Mouse (Mus musculus): ENCODE data around the gene Cln3. TPM values are rescaled to one million over a fixed set of nuclear protein-coding genes. Genes with fewer than 3 reads are reported as not detected.

Gene Cln3
- total and polyA plus RNA-seq, 3 experiments: 19.1 to 47.2 (median 20.7) TPM

- peak; percentile 65 for TF ChIP-seq MAZ (IDR thresholded peaks at IDR 0.05; ENCODE audit: low read depth, low read length)
- TF ChIP-seq CHD1 (IDR thresholded peaks at IDR 0.05; ENCODE audit: low read depth, low read length): no peak
- TF ChIP-seq JUN (IDR thresholded peaks at IDR 0.05; ENCODE audit: insufficient read depth, low read depth, low read length): no peak
- TF ChIP-seq SIN3A (IDR thresholded peaks at IDR 0.05; ENCODE audit: low read length): no peak
- 0 out of 2 replicates have a peak, but pooled peaks have one; percentile 5 for TF ChIP-seq MEF2A (IDR thresholded peaks at IDR 0.05; ENCODE audit: borderline replicate concordance, low read depth, low read length)
- peak; percentile 39; the same call in 1 of the 2 replicates for TF ChIP-seq TCF12 (IDR thresholded peaks at IDR 0.05; ENCODE audit: low read depth, low read length)
- peak; percentile 53 for TF ChIP-seq NELFE (IDR thresholded peaks at IDR 0.05; ENCODE audit: low read depth, low read length)
- no peak for TF ChIP-seq ZKSCAN1 (IDR thresholded peaks at IDR 0.05; ENCODE audit: borderline replicate concordance, low read depth, low read length)
- no peak for TF ChIP-seq RCOR1 (conservative IDR thresholded peaks at IDR 0.05; ENCODE audit: low read depth, low read length)
- no peak for TF ChIP-seq ZNF384 (IDR thresholded peaks at IDR 0.05; ENCODE audit: low read depth, low read length)
- no peak for TF ChIP-seq MAFK (IDR thresholded peaks at IDR 0.05; ENCODE audit: insufficient replicate concordance, low read length)
- peak; percentile 78 for TF ChIP-seq TBP (conservative IDR thresholded peaks at IDR 0.05; ENCODE audit: low read depth, low read length)
- 0 out of 2 replicates have a peak, but pooled peaks have one; percentile 22 for TF ChIP-seq POLR2A (IDR thresholded peaks at IDR 0.05; ENCODE audit: low read depth, low read length)
- peak overlapping the region; percentile 42 to 49 (median 45) for H3K4me3 ChIP-seq (replicated peaks in 1 of 3; ENCODE audit: low read depth in 2 of 3, low read length in 2 of 3, poor library complexity in 1 of 3)
- no peak overlapping the region for H3K27ac ChIP-seq (ENCODE audit: insufficient read depth, low read depth)
- DNase-seq (ENCODE audit: extremely low read depth): no peak
- H3K9ac ChIP-seq (ENCODE audit: insufficient read depth, low read depth): peak overlapping the region; percentile 32
- no peaks in the 10 kb centered on the region for H3K79me2 ChIP-seq (replicated peaks; ENCODE audit: control insufficient read depth, extremely low read depth, insufficient read depth, poor library complexity, severe bottlenecking)
- no peaks in the 10 kb centered on the region for H3K27me3 ChIP-seq (replicated peaks)
- no peaks in the 10 kb centered on the region for H3K9me3 ChIP-seq (replicated peaks; ENCODE audit: low read length)
- H3K4me1 ChIP-seq (ENCODE audit: control insufficient read depth in 1 of 2, insufficient read depth in 2 of 2): peaks cover 13 to 34% of the 10 kb centered on the region in 2 experiments
- peaks cover 0 to 20% of the 10 kb centered on the region in 2 experiments for H3K36me3 ChIP-seq (replicated peaks in 1 of 2; ENCODE audit: control insufficient read depth in 1 of 2, insufficient read depth in 1 of 2, low read length in 1 of 2)
- in situ Hi-C loops (cut with MboI; ENCODE audit: low pct_ligation_motif_present, low pct_unique_long_range_greater_than_20kb, low sequenced_read_pairs): no loop called here
- dilution Hi-C loops (cut with MboI; ENCODE audit: extremely low pct_ligation_motif_present, extremely low pct_unique_long_range_greater_than_20kb, low sequenced_read_pairs): no loop called here
- H3K4me2 ChIP-seq (ENCODE audit: insufficient read depth, low read depth, poor library complexity, severe bottlenecking): peak overlapping the region; percentile 10; the same call in 1 of the 2 replicates
Measured at GRCm38 (mm10) chr7:126625369-126625768, 39.8 kb upstream of the Cln3 start.

GRCm38 (mm10) chr7:126624774-126625173 lies 39.2 kb upstream of the Cln3 start:
- in situ Hi-C loops (cut with MboI; ENCODE audit: low pct_ligation_motif_present, low pct_unique_long_range_greater_than_20kb, low sequenced_read_pairs) (loop anchor here (5.0 kb wide), 1 partner anchor 42 kb away; the partner anchor contains the start of gene Apobr), dilution Hi-C loops (cut with MboI; ENCODE audit: extremely low pct_ligation_motif_present, extremely low pct_unique_long_range_greater_than_20kb, low sequenced_read_pairs) (no loop called here)
- no peak overlapping the region for H3K27ac ChIP-seq (ENCODE audit: insufficient read depth, low read depth)
- H3K4me3 ChIP-seq (replicated peaks in 1 of 3; ENCODE audit: low read depth in 2 of 3, low read length in 2 of 3, poor library complexity in 1 of 3): peak overlapping the region; percentile 42 to 49 (median 45)
- no peaks in the 10 kb centered on the region for H3K79me2 ChIP-seq (replicated peaks; ENCODE audit: control insufficient read depth, extremely low read depth, insufficient read depth, poor library complexity, severe bottlenecking)
- peaks cover 0 to 20% of the 10 kb centered on the region in 2 experiments for H3K36me3 ChIP-seq (replicated peaks in 1 of 2; ENCODE audit: control insufficient read depth in 1 of 2, insufficient read depth in 1 of 2, low read length in 1 of 2)
- DNase-seq (ENCODE audit: extremely low read depth): no peak
- 0 out of 2 replicates have a peak overlapping the region, but pooled peaks have one; percentile 10 for H3K4me2 ChIP-seq (ENCODE audit: insufficient read depth, low read depth, poor library complexity, severe bottlenecking)
- H3K9ac ChIP-seq (ENCODE audit: insufficient read depth, low read depth): peak overlapping the region; percentile 32; the same call in 1 of the 2 replicates
- H3K27me3 ChIP-seq (replicated peaks): no peaks in the 10 kb centered on the region
- peaks cover 18 to 38% of the 10 kb centered on the region in 2 experiments for H3K4me1 ChIP-seq (ENCODE audit: control insufficient read depth in 1 of 2, insufficient read depth in 2 of 2)
- H3K9me3 ChIP-seq (replicated peaks; ENCODE audit: low read length): no peaks in the 10 kb centered on the region
- TF ChIP-seq JUND (conservative IDR thresholded peaks at IDR 0.05; ENCODE audit: low read depth, low read length) (no peak), NRF1 (IDR thresholded peaks at IDR 0.05; ENCODE audit: low read depth, low read length) (no peak), USF1 (IDR thresholded peaks at IDR 0.05; ENCODE audit: low read depth, low read length) (no peak), HCFC1 (IDR thresholded peaks at IDR 0.05; ENCODE audit: low read depth, low read length) (no peak), ZKSCAN1 (IDR thresholded peaks at IDR 0.05; ENCODE audit: borderline replicate concordance, low read depth, low read length) (no peak), POLR2AphosphoS2 (IDR thresholded peaks at IDR 0.05; ENCODE audit: low read depth, low read length) (no peak), ZMIZ1 (IDR thresholded peaks at IDR 0.05; ENCODE audit: low read depth, low read length) (no peak), E2F4 (IDR thresholded peaks at IDR 0.05; ENCODE audit: insufficient replicate concordance, low read depth, low read length) (no peak), MAZ (IDR thresholded peaks at IDR 0.05; ENCODE audit: low read depth, low read length) (no peak), ETS1 (conservative IDR thresholded peaks at IDR 0.05; ENCODE audit: low read depth, low read length) (no peak), TBP (conservative IDR thresholded peaks at IDR 0.05; ENCODE audit: low read depth, low read length) (no peak), POLR2A (IDR thresholded peaks at IDR 0.05; ENCODE audit: low read depth, low read length) (no peak), ZNF384 (IDR thresholded peaks at IDR 0.05; ENCODE audit: low read depth, low read length) (no peak), CHD2 (IDR thresholded peaks at IDR 0.05; ENCODE audit: low read length) (no peak), MYC (IDR thresholded peaks at IDR 0.05; ENCODE audit: low read depth, low read length) (no peak), GABPA (IDR thresholded peaks at IDR 0.05; ENCODE audit: insufficient replicate concordance, low read depth, low read length) (no peak), ZC3H11A (IDR thresholded peaks at IDR 0.05; ENCODE audit: low read depth, low read length) (no peak)
